Mouse (Mus musculus) layer of hippocampus, postnatal 14 days (tissue): ENCODE results near the gene Zfp64. TPM values are rescaled to one million over a fixed set of nuclear protein-coding genes. Genes with fewer than 3 reads are reported as not detected.

ENCODE experiments used
- DNase-seq, 2 experiments: peaks; one replicate each; pipeline ENCODE4 v3.0.0; 2021 to 2022; ENCODE audit warnings: low spot score in 2 of 2, mixed read lengths in 1 of 2
- long read RNA-seq, 2 experiments: library from polyadenylated mRNA; stranded (forward); transcript quantifications; one replicate each; pipeline ENCODE4 v2.0.0; 2021
- total RNA-seq, 2 experiments: library from RNA; stranded (reverse); gene quantifications; 2 replicates each; pipeline ENCODE4 v1.2.3; 2021

Gene Zfp64
- 10 to 100 TPM; 16.6 to 18.2 TPM for total RNA-seq
- long read RNA-seq, experiment 1, transcript Zfp64-201 (6 exons, 2,438 nt), result major isoform, 14 of 23 reads
- long read RNA-seq, experiment 1, partial matches to known transcripts, result 4 of 23 reads
- long read RNA-seq, experiment 1, other reads (novel, unspliced or antisense), result 4 of 23 reads
- long read RNA-seq, experiment 2, transcript Zfp64-201 (6 exons, 2,438 nt), result major isoform, 20 of 32 reads
- long read RNA-seq, experiment 2, partial matches to known transcripts, result 4 of 32 reads
- long read RNA-seq, experiment 2, other reads (novel, unspliced or antisense), result 5 of 32 reads

GRCm38 (mm10) chr2:168954835-168955716, at the start of gene Zfp64:
Zfp64 (minus strand) TSS chr2:168955587.
- DNase-seq, result peak; percentile 72 to 83

DNA sequence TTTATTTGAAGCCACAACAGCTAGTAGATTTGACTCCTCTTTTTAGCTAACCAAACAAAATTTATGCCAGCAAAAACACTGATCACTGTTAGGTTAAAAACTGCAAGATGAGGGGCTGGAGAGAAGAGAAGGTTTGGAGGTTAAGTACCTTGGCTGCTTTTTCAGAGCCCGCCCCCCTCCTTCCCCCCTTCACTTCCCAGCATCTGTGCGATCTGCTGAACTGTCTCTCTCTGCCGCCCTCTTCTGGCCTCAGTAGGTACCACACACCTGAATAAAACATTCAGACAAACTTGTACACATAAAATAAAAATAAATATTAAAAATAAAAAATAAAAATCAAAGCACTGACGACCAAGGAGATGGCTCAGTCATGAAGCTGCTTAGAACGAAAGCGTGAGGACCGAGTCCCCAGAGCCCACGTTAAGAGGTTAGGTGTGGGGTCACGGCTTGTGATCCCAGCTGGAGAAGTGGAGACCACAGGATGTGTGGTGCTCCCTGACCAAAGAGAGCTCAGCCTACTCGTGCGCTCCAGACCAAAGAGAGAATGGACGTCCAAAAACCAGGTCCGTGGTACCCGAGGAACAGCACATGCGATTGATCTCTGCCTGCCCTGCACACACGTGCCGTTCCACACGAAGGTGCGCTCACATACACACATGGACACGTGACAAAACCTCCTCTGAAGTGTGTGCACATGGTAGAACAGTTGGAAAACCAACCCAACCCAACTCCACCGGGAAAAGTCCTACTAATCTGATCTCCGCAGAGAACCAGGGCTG, 37.4 kb upstream of the Zfp64 start:
- peak in 1 of 2 experiments; percentile 21 for DNase-seq

GRCm38 (mm10) chr2:168990957-168991356, 35.6 kb upstream of the Zfp64 start:
- no peak for DNase-seq

GRCm38 (mm10) chr2:168990061-168990753, 34.8 kb upstream of the Zfp64 start:
- peak in 1 of 2 experiments; percentile 40 for DNase-seq

DNA sequence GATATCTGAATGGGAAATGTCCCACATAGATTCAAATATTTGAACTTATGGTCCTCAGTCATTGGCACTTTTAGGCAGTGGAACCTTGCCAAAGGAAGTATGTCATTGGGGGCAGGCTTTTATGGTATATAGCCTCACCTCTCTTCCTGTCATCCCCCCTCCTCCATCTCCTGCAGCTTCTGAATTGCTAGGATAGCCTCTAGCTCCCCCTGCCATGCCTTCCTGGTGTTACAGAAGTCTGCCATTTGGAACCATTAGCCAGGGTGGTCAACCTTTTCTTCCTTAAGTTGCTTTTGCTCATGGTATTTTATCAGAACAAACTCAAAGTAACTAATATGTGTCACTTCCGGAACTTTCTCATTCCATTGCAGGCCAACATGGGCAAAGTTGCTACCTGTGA, 32.7 kb upstream of the Zfp64 start:
- no peak for DNase-seq

- no peak for DNase-seq
Measured at GRCm38 (mm10) chr2:168987421-168987820, 32.0 kb upstream of the Zfp64 start.

GRCm38 (mm10) chr2:168981951-168982350, 26.6 kb upstream of the Zfp64 start:
- no peak for DNase-seq

DNA sequence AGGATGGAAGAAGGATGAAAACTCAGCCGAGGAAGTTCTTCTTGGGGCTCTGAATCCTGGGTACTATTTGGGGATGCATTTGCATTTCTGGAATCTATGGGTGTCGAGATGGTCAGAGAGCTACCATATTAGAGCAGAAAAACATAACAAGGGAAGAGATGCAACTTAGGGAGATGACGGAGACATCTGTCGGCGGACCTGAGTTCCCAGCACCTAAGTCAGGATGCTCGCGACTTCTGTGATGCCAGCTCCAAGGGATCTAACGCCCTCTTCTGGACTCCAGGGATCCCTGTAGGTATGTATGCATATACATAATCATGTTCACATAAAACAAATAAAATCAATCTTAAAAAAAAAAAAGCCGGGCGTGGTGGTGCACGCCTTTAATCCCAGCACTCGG, 26.1 kb upstream of the Zfp64 start:
- no peak for DNase-seq

DNA sequence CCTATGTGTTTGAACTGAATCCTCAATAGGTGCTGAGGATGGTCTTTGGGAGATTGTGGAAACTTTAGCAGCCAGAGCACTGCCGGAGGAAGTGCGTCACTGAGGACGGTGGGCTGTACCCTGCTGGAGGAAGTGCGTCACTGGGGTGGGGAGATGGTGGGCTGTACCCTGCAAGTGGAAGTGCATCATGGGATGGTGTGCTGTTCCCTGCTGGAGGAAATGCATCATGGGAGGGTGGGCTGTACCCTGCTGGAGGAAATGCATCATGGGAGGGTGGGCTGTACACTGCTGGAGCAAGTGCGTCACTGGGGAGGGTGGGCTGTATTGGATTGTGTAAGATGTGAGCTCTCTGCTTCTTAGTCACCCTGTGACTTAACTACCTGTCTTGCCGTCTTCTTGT, 25.5 kb upstream of the Zfp64 start:
- peak; percentile 7 to 52 for DNase-seq

DNA sequence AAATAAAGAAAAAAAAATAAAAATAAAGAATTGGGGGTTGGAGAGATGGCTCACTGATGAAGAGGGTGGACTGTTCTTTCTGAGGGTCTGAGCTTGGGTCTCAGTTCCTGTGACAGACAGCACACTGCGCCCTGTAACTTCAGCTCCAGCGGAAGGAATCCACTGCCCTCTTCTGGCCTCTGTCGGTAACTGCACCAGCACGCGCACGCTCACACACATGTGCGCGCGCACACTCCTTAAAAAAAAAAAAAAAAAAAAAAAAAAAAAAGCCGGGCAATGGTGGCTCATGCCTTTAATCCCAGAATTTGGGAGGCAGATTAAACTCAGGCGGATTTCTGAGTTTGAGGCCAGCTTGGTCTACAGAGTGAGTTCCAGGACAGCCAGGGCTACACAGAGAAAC, 24.4 kb upstream of the Zfp64 start:
- DNase-seq, result no peak

- no peak for DNase-seq
Measured at GRCm38 (mm10) chr2:168978031-168978430, 22.6 kb upstream of the Zfp64 start.

DNA sequence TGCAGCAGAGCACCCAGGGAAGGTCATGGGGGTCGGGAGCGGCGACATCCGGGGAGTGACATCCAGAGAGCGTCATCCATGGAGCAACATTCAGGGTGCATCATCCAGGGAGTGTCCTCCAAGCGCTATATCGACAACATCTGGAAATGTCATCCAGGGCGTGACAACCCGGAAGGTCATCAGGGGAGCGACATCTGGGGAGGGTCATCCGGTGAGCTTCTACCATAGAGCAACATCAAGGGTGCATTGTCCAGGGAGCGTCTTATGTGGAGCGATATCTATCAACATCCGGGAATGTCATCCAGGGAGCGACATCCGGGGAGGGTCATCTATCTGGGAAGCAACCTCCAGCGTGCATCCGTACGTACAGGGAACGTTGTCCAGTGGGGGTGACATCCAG, 14.7 kb upstream of the Zfp64 start:
- no peak for DNase-seq

- DNase-seq, result no peak
Measured at GRCm38 (mm10) chr2:168968136-168968925, 12.9 kb upstream of the Zfp64 start.

- DNase-seq, result no peak
Measured at GRCm38 (mm10) chr2:168966525-168966924, 11.1 kb upstream of the Zfp64 start.

DNA sequence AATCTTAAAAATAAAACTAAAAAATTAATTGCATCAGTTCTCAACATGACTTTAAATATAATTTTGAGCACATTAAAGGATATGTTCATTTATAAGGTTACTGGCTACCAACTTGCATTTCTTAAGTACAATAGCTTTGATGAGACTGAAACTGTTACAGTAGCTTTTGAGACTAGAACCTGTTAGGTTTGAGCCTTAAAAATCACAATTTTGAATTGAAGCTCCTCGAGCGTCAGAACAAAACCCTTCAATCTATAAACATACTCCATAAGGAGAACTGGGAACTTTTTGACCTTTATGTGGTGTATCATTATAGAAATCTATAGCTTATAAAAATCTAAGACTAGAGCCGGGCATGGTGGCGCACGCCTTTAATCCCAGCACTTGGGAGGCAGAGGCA, 9.5 kb upstream of the Zfp64 start:
- DNase-seq, result no peak

GRCm38 (mm10) chr2:168961729-168962666, 6.6 kb upstream of the Zfp64 start:
- DNase-seq, result no peak

DNA sequence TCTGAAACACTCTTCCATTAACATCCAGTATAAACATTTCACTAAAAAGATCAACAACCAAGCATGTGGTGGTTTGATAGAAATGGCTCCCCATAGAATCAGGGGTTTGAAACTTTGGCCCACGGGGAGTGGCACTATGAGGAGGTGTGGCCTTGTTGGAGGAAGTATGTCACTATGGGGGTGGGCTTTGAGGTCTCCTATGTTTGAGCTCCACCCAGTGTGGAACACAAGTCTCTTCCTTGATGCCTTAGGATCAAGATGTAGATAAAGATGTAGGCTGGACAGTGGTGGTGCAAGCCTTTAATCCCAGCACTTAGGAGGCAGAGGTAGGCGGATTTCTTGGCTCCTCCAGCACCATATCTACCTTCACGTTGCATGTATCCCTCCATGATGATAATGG, 5.4 kb upstream of the Zfp64 start:
- no peak for DNase-seq

- no peak for DNase-seq
Measured at GRCm38 (mm10) chr2:168959339-168959885, 4.0 kb upstream of the Zfp64 start.

GRCm38 (mm10) chr2:168955850-168956346, 511 bp upstream of the Zfp64 start:
- DNase-seq, result no peak
